Mouse (Mus musculus) central nervous system, embryonic 14 days (tissue): Measurements from ENCODE around the gene Rnf10. TPM values are rescaled to one million over a fixed set of nuclear protein-coding genes. Genes with fewer than 3 reads are reported as not detected.

Source experiments
- polyA plus RNA-seq: library from polyadenylated mRNA; depleted of rRNA; stranded (reverse); fragments of >200 nt; gene quantifications from 2 replicates; pipeline ENCODE4 v1.2.3, GENCODE M21; 2012; rRNA removed

Gene Rnf10
- 191 and 195 TPM in 2 replicates for polyA plus RNA-seq

GRCm38 (mm10) chr5:115272812-115273548 is at the start of gene Rnf10:
Gene Rnf10, minus strand, starts transcription at chr5:115272898.

DNA sequence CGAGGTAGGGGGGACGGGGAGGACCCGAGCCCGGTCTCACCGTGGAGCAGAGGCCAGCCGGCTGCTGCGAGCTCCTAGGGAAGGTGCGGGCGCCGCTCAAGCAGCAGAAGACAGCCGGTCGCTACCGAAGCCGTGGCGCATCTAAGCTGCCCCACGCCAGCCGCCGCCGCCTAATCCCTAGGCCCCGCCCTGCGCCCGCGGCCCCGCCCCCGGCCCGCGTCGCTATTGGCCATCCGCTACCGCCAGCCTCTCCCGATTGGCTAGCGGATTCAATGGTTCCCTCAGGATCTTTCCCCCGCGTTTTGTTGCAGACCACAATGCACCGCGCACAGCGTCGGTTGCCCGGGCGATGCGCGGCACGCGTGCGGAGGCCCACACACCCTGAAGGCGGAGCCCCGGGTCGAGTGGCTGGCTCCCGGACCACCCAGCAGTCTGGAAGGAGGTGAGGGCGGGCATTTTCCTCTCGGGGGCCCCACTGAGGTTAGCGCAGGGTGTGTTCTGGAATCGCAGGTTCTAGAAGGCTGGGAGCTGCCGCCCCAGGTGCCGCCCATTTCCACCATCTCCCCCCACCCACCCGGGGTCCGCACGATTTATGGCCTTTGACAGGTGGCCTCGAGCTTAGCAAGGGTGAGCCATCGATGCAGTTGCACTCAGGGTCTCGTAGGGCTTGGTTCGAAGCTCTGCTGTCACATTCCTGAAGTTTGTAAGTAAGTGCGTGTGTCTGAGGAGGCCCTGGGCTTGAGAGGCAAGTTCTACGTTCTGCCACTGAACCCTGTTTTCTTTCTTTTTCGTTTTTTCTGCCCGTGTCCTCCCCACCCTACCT is 28.3 kb upstream of the Rnf10 start, which contains the start of gene Dynll1:
Gene Dynll1 (minus strand): TSS at position 208 of the 823 bp plus-strand sequence.

GRCm38 (mm10) chr5:115279226-115280049 is 6.7 kb upstream of the Rnf10 start, which contains the start of gene Coq5:
Gene Coq5, plus strand, starts transcription at chr5:115279666.

GRCm38 (mm10) chr5:115235786-115236263 is 36.9 kb downstream of the Rnf10 start, which contains the start of gene Pop5:
Gene Pop5, plus strand, starts transcription at chr5:115235836.

DNA sequence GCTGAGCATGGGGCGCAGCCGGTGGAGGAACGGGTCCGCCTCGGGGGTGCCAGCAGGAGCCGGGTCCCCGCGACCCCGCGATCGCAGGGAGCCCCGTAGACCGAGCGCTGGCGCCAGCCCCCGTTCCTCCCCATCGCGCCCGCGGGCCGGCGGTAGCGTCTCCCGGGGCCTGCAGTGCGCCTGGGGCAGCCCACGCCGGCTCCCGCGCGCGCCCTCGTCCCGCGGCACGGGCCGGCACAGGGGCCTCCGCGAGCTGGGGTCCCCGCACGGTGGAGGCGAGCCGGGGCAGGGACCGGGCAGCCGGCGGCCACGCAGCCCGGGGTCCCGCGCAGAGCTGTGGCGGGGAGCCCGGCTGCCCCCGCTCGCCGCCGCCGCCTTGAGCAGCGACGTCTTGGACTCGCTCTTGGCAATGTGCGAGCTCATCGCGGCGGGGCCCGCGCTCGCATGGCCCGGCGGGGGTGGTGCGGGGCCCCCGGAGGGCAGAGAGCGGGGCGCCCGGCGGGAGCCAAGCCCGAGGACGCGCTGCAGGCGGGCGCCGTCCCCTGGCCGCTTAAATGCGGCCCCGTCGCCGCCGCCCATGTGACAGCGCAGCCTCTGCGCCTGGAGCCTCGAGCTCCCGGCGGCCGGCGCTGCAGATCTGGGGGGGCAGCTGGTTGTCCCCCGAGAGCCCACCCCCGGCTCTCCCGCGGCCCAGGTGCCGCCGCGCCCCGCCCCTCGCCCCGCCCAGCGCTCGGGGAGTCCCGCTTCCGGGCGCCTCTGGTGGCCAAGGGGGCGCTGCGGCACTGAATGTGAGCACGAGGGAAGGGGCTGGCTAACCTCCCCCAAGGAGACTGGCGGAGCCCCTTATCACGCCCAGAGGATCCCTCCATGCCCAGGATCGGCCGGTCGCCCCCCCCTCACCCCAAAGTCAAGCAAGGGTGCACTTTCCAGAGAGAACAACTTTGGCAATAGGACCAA is 78.8 kb downstream of the Rnf10 start, which contains the start of gene Cabp1:
Gene Cabp1 (minus strand): TSS at position 713 of the 957 bp plus-strand sequence.

Other genes with a start within 250 kb of the Rnf10 start
- 0.19 and 0.20 TPM in 2 replicates for gene Gm10401, start 174.6 kb downstream of the Rnf10 start, polyA plus RNA-seq
- gene Acads, start 153.6 kb downstream of the Rnf10 start, polyA plus RNA-seq, result 29.9 and 30.9 TPM in 2 replicates
- 46.4 and 52.1 TPM in 2 replicates for gene Unc119b, start 137.9 kb downstream of the Rnf10 start, polyA plus RNA-seq
- 69.9 and 98.4 TPM in 2 replicates for gene Mlec, start 114.7 kb downstream of the Rnf10 start, polyA plus RNA-seq
- 37.2 and 51.3 TPM in 2 replicates for gene Cabp1, start 78.5 kb downstream of the Rnf10 start, polyA plus RNA-seq
- 61.1 and 61.6 TPM in 2 replicates for gene Pop5, start 37.1 kb downstream of the Rnf10 start, polyA plus RNA-seq
- gene Coq5, start 6.8 kb upstream of the Rnf10 start, polyA plus RNA-seq, result 19.7 and 20.0 TPM in 2 replicates
- gene Dynll1, start 28.1 kb upstream of the Rnf10 start, polyA plus RNA-seq, result 859 and 994 TPM in 2 replicates
- 118 and 124 TPM in 2 replicates for gene Srsf9, start 54.3 kb upstream of the Rnf10 start, polyA plus RNA-seq
- 27.9 and 28.9 TPM in 2 replicates for gene Gatc, start 68.3 kb upstream of the Rnf10 start, polyA plus RNA-seq
- 27.5 and 28.2 TPM in 2 replicates for gene Triap1, start 68.3 kb upstream of the Rnf10 start, polyA plus RNA-seq
- gene Cox6a1, start 76.1 kb upstream of the Rnf10 start, polyA plus RNA-seq, result 1,417 and 1,419 TPM in 2 replicates
- gene Msi1, start 156.7 kb upstream of the Rnf10 start, polyA plus RNA-seq, result 198 and 249 TPM in 2 replicates
- gene Pla2g1b, start 193.4 kb upstream of the Rnf10 start, polyA plus RNA-seq, result not detected in 2 replicates
- gene Sirt4, start 211.8 kb upstream of the Rnf10 start, polyA plus RNA-seq, result 71.3 and 77.1 TPM in 2 replicates
- 46.4 and 65.5 TPM in 2 replicates for gene Pxn, start 233.8 kb upstream of the Rnf10 start, polyA plus RNA-seq